Mouse (Mus musculus): ENCODE data around the gene Ric1. TPM values are rescaled to one million over a fixed set of nuclear protein-coding genes. Genes with fewer than 3 reads are reported as not detected.

Gene Ric1
- polyA plus RNA-seq, 1 experiment from 2014 or later: 7.6 TPM

GRCm38 (mm10) chr19:29491467-29491866 is 30.6 kb upstream of the Ric1 start:
- no peaks in the 10 kb centered on the region for H3K27me3 ChIP-seq (replicated peaks; ENCODE audit: control insufficient read depth, insufficient read depth, low read length)
- 72% methylated on average over 9 of the region's 9 CpGs for WGBS
- no peak overlapping the region for H3K9ac ChIP-seq (ENCODE audit: low read depth, low read length)
- no peaks in the 10 kb centered on the region for H3K36me3 ChIP-seq (ENCODE audit: control insufficient read depth, insufficient read depth, low read length)
- peaks cover 14% of the 10 kb centered on the region for H3K4me1 ChIP-seq (replicated peaks; ENCODE audit: control insufficient read depth, insufficient read depth, low read length)
- no peak for DNase-seq (ENCODE audit: low spot score)
- no peak overlapping the region for H3K4me3 ChIP-seq (ENCODE audit: low read depth, low read length)
- no peak overlapping the region for H3K27ac ChIP-seq (ENCODE audit: low read depth, low read length)
- no peak for ATAC-seq (replicated peaks; ENCODE audit: low FRiP score)
- H3K9me3 ChIP-seq (ENCODE audit: control insufficient read depth, low read length): no peaks in the 10 kb centered on the region
- no peak overlapping the region for H3K4me2 ChIP-seq

- ATAC-seq (replicated peaks; ENCODE audit: low FRiP score) (no peak), DNase-seq (ENCODE audit: low spot score) (no peak)
- H3K9ac ChIP-seq (ENCODE audit: low read depth, low read length): no peak overlapping the region
- H3K27me3 ChIP-seq (replicated peaks; ENCODE audit: control insufficient read depth, insufficient read depth, low read length): no peaks in the 10 kb centered on the region
- peaks cover 22% of the 10 kb centered on the region for H3K4me1 ChIP-seq (replicated peaks; ENCODE audit: control insufficient read depth, insufficient read depth, low read length)
- no peak overlapping the region for H3K4me2 ChIP-seq
- H3K4me3 ChIP-seq (ENCODE audit: low read depth, low read length): no peak overlapping the region
- no peaks in the 10 kb centered on the region for H3K36me3 ChIP-seq (ENCODE audit: control insufficient read depth, insufficient read depth, low read length)
- no peak overlapping the region for H3K27ac ChIP-seq (ENCODE audit: low read depth, low read length)
- H3K9me3 ChIP-seq (ENCODE audit: control insufficient read depth, low read length): no peaks in the 10 kb centered on the region
- WGBS: 81% methylated on average over 4 of the region's 4 CpGs
These were observed 27.6 kb upstream of the Ric1 start for GRCm38 (mm10) chr19:29494454-29494853.

GRCm38 (mm10) chr19:29496001-29496597 is 26.0 kb upstream of the Ric1 start:
- no peak overlapping the region for H3K9ac ChIP-seq (ENCODE audit: low read depth, low read length)
- H3K4me1 ChIP-seq (replicated peaks; ENCODE audit: control insufficient read depth, insufficient read depth, low read length): peaks cover 26% of the 10 kb centered on the region
- DNase-seq (ENCODE audit: low spot score): no peak
- 71% methylated on average over 6 of the region's 6 CpGs for WGBS
- no peaks in the 10 kb centered on the region for H3K36me3 ChIP-seq (ENCODE audit: control insufficient read depth, insufficient read depth, low read length)
- no peaks in the 10 kb centered on the region for H3K9me3 ChIP-seq (ENCODE audit: control insufficient read depth, low read length)
- no peak overlapping the region for H3K4me2 ChIP-seq
- H3K4me3 ChIP-seq (ENCODE audit: low read depth, low read length): no peak overlapping the region
- ATAC-seq (replicated peaks; ENCODE audit: low FRiP score): no peak
- no peaks in the 10 kb centered on the region for H3K27me3 ChIP-seq (replicated peaks; ENCODE audit: control insufficient read depth, insufficient read depth, low read length)
- peak overlapping the region; percentile 49 for H3K27ac ChIP-seq (ENCODE audit: low read depth, low read length)

GRCm38 (mm10) chr19:29496786-29497557 is 25.1 kb upstream of the Ric1 start:
- H3K9me3 ChIP-seq (ENCODE audit: control insufficient read depth, low read length): no peaks in the 10 kb centered on the region
- H3K27me3 ChIP-seq (replicated peaks; ENCODE audit: control insufficient read depth, insufficient read depth, low read length): no peaks in the 10 kb centered on the region
- WGBS: 59% methylated on average over 7 of the region's 7 CpGs
- H3K4me2 ChIP-seq: no peak overlapping the region
- peak overlapping the region; percentile 43; the same call in 1 of the 2 replicates for H3K27ac ChIP-seq (ENCODE audit: low read depth, low read length)
- peaks cover 27% of the 10 kb centered on the region for H3K4me1 ChIP-seq (replicated peaks; ENCODE audit: control insufficient read depth, insufficient read depth, low read length)
- peak; percentile 52; the same call in 1 of the 2 replicates for ATAC-seq (replicated peaks; ENCODE audit: low FRiP score)
- DNase-seq (ENCODE audit: low spot score): no peak
- H3K4me3 ChIP-seq (ENCODE audit: low read depth, low read length): no peak overlapping the region
- H3K36me3 ChIP-seq (ENCODE audit: control insufficient read depth, insufficient read depth, low read length): no peaks in the 10 kb centered on the region
- H3K9ac ChIP-seq (ENCODE audit: low read depth, low read length): no peak overlapping the region

GRCm38 (mm10) chr19:29497874-29498273 is 24.2 kb upstream of the Ric1 start:
- no peaks in the 10 kb centered on the region for H3K36me3 ChIP-seq (ENCODE audit: control insufficient read depth, insufficient read depth, low read length)
- no peak overlapping the region for H3K9ac ChIP-seq (ENCODE audit: low read depth, low read length)
- no peaks in the 10 kb centered on the region for H3K9me3 ChIP-seq (ENCODE audit: control insufficient read depth, low read length)
- H3K27ac ChIP-seq (ENCODE audit: low read depth, low read length): peak overlapping the region; percentile 43; the same call in 1 of the 2 replicates
- H3K4me2 ChIP-seq: peak overlapping the region; percentile 17; the same call in 1 of the 2 replicates
- DNase-seq (ENCODE audit: low spot score) (no peak), ATAC-seq (replicated peaks; ENCODE audit: low FRiP score) (peak; percentile 72)
- H3K27me3 ChIP-seq (replicated peaks; ENCODE audit: control insufficient read depth, insufficient read depth, low read length): no peaks in the 10 kb centered on the region
- H3K4me3 ChIP-seq (ENCODE audit: low read depth, low read length): no peak overlapping the region
- WGBS: 64% methylated on average over 7 of the region's 7 CpGs
- H3K4me1 ChIP-seq (replicated peaks; ENCODE audit: control insufficient read depth, insufficient read depth, low read length): peaks cover 27% of the 10 kb centered on the region

- WGBS: 56% methylated on average over 6 of the region's 6 CpGs
- no peaks in the 10 kb centered on the region for H3K9me3 ChIP-seq (ENCODE audit: control insufficient read depth, low read length)
- no peaks in the 10 kb centered on the region for H3K36me3 ChIP-seq (ENCODE audit: control insufficient read depth, insufficient read depth, low read length)
- H3K27ac ChIP-seq (ENCODE audit: low read depth, low read length): no peak overlapping the region
- no peaks in the 10 kb centered on the region for H3K27me3 ChIP-seq (replicated peaks; ENCODE audit: control insufficient read depth, insufficient read depth, low read length)
- no peak overlapping the region for H3K4me3 ChIP-seq (ENCODE audit: low read depth, low read length)
- no peak overlapping the region for H3K4me2 ChIP-seq
- ATAC-seq (replicated peaks; ENCODE audit: low FRiP score) (no peak), DNase-seq (ENCODE audit: low spot score) (peak; percentile 26)
- no peak overlapping the region for H3K9ac ChIP-seq (ENCODE audit: low read depth, low read length)
- peaks cover 27% of the 10 kb centered on the region for H3K4me1 ChIP-seq (replicated peaks; ENCODE audit: control insufficient read depth, insufficient read depth, low read length)
These were observed 23.1 kb upstream of the Ric1 start for GRCm38 (mm10) chr19:29498842-29499456.

GRCm38 (mm10) chr19:29500333-29500732 is 21.7 kb upstream of the Ric1 start:
- Histone ChIP-seq H3K27ac (ENCODE audit: low read depth, low read length) (no peak overlapping the region), H3K4me2 (no peak overlapping the region), H3K27me3 (replicated peaks; ENCODE audit: control insufficient read depth, insufficient read depth, low read length) (no peaks in the 10 kb centered on the region), H3K4me1 (replicated peaks; ENCODE audit: control insufficient read depth, insufficient read depth, low read length) (peaks cover 27% of the 10 kb centered on the region), H3K4me3 (ENCODE audit: low read depth, low read length) (no peak overlapping the region), H3K9ac (ENCODE audit: low read depth, low read length) (no peak overlapping the region), H3K36me3 (ENCODE audit: control insufficient read depth, insufficient read depth, low read length) (no peaks in the 10 kb centered on the region), H3K9me3 (ENCODE audit: control insufficient read depth, low read length) (no peaks in the 10 kb centered on the region)
- DNase-seq (ENCODE audit: low spot score) (no peak), ATAC-seq (replicated peaks; ENCODE audit: low FRiP score) (no peak)
- 93% methylated on average over 1 of the region's 1 CpGs for WGBS

GRCm38 (mm10) chr19:29501106-29501505 is 21.0 kb upstream of the Ric1 start:
- H3K4me2 ChIP-seq: peak overlapping the region; percentile 68
- H3K9ac ChIP-seq (ENCODE audit: low read depth, low read length): peak overlapping the region; percentile 67
- H3K4me1 ChIP-seq (replicated peaks; ENCODE audit: control insufficient read depth, insufficient read depth, low read length): peaks cover 24% of the 10 kb centered on the region
- peak; percentile 65 for ATAC-seq (replicated peaks; ENCODE audit: low FRiP score)
- peak overlapping the region; percentile 43; the same call in 1 of the 2 replicates for H3K27ac ChIP-seq (ENCODE audit: low read depth, low read length)
- H3K36me3 ChIP-seq (ENCODE audit: control insufficient read depth, insufficient read depth, low read length): no peaks in the 10 kb centered on the region
- H3K9me3 ChIP-seq (ENCODE audit: control insufficient read depth, low read length): no peaks in the 10 kb centered on the region
- DNase-seq (ENCODE audit: low spot score): no peak
- peak overlapping the region; percentile 39 for H3K4me3 ChIP-seq (ENCODE audit: low read depth, low read length)
- H3K27me3 ChIP-seq (replicated peaks; ENCODE audit: control insufficient read depth, insufficient read depth, low read length): no peaks in the 10 kb centered on the region
- WGBS: 49% methylated on average over 11 of the region's 11 CpGs

Measured in liver, embryonic 11.5 days (tissue).